Mouse (Mus musculus) R1 (cell line): ENCODE data around the gene Elane.

Experiments used
- DNase-seq: peaks from one replicate; pipeline ENCODE4 v3.0.0-alpha.2; 2018; ENCODE audit warnings: low read depth, low spot score

Elane gene

GRCm38 (mm10) chr10:79929967-79930825, 44.1 kb downstream of the Elane start:
- DNase-seq, result no peak

GRCm38 (mm10) chr10:79930826-79931186, 44.8 kb downstream of the Elane start:
- DNase-seq, result no peak

- no peak for DNase-seq
Observed at GRCm38 (mm10) chr10:79931797-79932196, 45.8 kb downstream of the Elane start.

GRCm38 (mm10) chr10:79932736-79933135, 46.7 kb downstream of the Elane start:
- DNase-seq, result no peak

- no peak for DNase-seq
Observed at GRCm38 (mm10) chr10:79933145-79933679, 47.2 kb downstream of the Elane start.

- DNase-seq, result no peak
Observed at GRCm38 (mm10) chr10:79933861-79934260, 47.8 kb downstream of the Elane start.

- DNase-seq, result no peak
Observed at GRCm38 (mm10) chr10:79934272-79934721, 48.2 kb downstream of the Elane start.

- no peak for DNase-seq
Observed at GRCm38 (mm10) chr10:79934794-79935569, 48.9 kb downstream of the Elane start.

GRCm38 (mm10) chr10:79936284-79936910, 50.4 kb downstream of the Elane start:
- no peak for DNase-seq

- DNase-seq, result no peak
Observed at GRCm38 (mm10) chr10:79936911-79937441, 50.9 kb downstream of the Elane start.
